In the genomic region with DNA sequence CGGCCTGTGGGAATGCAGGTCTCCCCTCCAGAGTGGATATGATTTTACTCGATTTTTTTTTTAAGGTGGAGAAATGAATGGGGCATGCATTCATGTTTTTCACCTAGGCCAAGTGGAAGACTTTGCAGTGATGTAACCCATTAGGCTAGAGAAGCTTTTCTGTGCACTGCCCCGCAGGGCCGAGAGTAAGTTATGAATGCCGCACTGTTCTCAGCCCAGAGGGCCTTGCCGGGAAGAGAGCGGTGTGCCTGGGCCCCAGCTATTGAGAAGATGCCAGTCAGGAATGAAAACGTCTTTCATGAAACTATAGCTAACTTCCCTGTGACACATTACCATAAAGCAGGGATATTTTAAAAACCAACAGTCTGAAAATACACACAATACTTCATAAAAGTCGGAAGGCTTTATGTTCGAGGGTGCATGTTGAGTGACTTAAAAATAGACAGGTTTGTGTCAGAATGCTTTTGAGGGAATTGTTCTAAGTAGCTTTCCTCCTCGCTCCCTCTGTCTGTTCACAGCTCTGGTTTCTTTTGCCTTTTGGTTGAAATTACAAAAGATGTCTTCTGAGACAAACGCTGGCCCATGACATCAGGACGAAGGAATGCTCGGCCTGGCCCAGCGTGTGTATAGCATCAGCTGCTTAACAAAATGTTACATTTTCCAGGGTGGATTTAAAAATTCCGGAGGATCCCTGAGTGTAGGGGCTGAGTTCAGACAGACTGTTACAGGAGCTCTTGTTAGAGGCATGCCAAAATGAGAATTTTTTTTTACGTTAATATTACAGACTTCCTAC, we compare ENCODE assay signal across 10 mouse cellular contexts. TPM values are rescaled to one million over a fixed set of nuclear protein-coding genes. Genes with fewer than 3 reads are reported as not detected.
A peak's percentile ranks its signal among the peaks of the same experiment; 100 is the strongest.
DNase-seq lines count a peak whose midpoint lies in the region; ATAC-seq and TF ChIP-seq lines count a peak whose summit lies in the region.
"Had no signal": no experiment of that assay in that cellular context is flagged by ENCODE, and none has a peak within 500 bp of the region (broad histone marks: within the 10 kb centered on the region; RNA-seq: fewer than 3 reads in every experiment).

No protein-coding gene starts in this region.

- H3K27ac ChIP-seq in heart, embryonic 11.5 days (ENCODE audit: low read depth, low read length): peak overlapping the region; percentile 68
- H3K27ac ChIP-seq in heart, adult 2 months: no peak overlapping the region
- H3K27ac ChIP-seq in hindbrain, embryonic 11.5 days (ENCODE audit: low read depth, low read length): peak overlapping the region; percentile 70
- H3K27ac ChIP-seq in midbrain, embryonic 16.5 days (ENCODE audit: low read length): peak overlapping the region; percentile 29
- H3K27ac ChIP-seq: macrophage had no signal

- intact Hi-C loops in heart, adult 2 months (cut with DNase I): no loop called here

- no peaks in the 10 kb centered on the region for H3K9me3 ChIP-seq in heart, embryonic 11.5 days (replicated peaks; ENCODE audit: control insufficient read depth, low read length)
- H3K9me3 ChIP-seq in hindbrain, embryonic 11.5 days (ENCODE audit: control insufficient read depth, low read length): no peaks in the 10 kb centered on the region
- H3K9me3 ChIP-seq in midbrain, embryonic 16.5 days (replicated peaks; ENCODE audit: control insufficient read depth, low read length, poor library complexity, severe bottlenecking): no peaks in the 10 kb centered on the region

- no peaks in the 10 kb centered on the region for H3K36me3 ChIP-seq in heart, embryonic 11.5 days (ENCODE audit: control insufficient read depth, insufficient read depth, low read length)
- H3K36me3 ChIP-seq in heart, adult 2 months (ENCODE audit: control insufficient read depth, insufficient read depth, low read length): no peaks in the 10 kb centered on the region
- no peaks in the 10 kb centered on the region for H3K36me3 ChIP-seq in hindbrain, embryonic 11.5 days (ENCODE audit: control insufficient read depth, insufficient read depth, low read length)
- no peaks in the 10 kb centered on the region for H3K36me3 ChIP-seq in midbrain, embryonic 16.5 days (ENCODE audit: control insufficient read depth, insufficient read depth, low read length)

- ATAC-seq in heart, embryonic 11.5 days (replicated peaks; ENCODE audit: insufficient number of reproducible peaks, low FRiP score, low TSS enrichment): no peak
- peak; percentile 87 for ATAC-seq in hindbrain, embryonic 11.5 days (ENCODE audit: low FRiP score)
- ATAC-seq in midbrain, embryonic 16.5 days: peak; percentile 86

- peaks cover 3% of the 10 kb centered on the region; the same call in 1 of the 2 replicates for H3K4me1 ChIP-seq in heart, embryonic 11.5 days (ENCODE audit: control insufficient read depth, insufficient read depth, low read length)
- no peaks in the 10 kb centered on the region; the same call in 1 of the 2 replicates for H3K4me1 ChIP-seq in heart, adult 2 months (ENCODE audit: control insufficient read depth, insufficient read depth, low read length)
- no peaks in the 10 kb centered on the region; the same call in 1 of the 2 replicates for H3K4me1 ChIP-seq in hindbrain, embryonic 11.5 days (replicated peaks; ENCODE audit: control insufficient read depth, insufficient read depth, low read length)
- peaks cover 3% of the 10 kb centered on the region; the same call in 1 of the 2 replicates for H3K4me1 ChIP-seq in midbrain, embryonic 16.5 days (ENCODE audit: control insufficient read depth, insufficient read depth, low read length)

- WGBS in heart, embryonic 11.5 days (ENCODE audit: insufficient replicate concordance): 54% methylated on average over 17 of the region's 17 CpGs
- 58% methylated on average over 17 of the region's 17 CpGs for WGBS in heart, adult 2 months
- 24% methylated on average over 17 of the region's 17 CpGs for WGBS in hindbrain, embryonic 11.5 days
- 15% methylated on average over 17 of the region's 17 CpGs for WGBS in midbrain, embryonic 16.5 days

- no peak for DNase-seq in heart, adult 2 months
- peak; percentile 76 for DNase-seq in embryo, embryonic 10.5 days (ENCODE audit: low spot score)
- DNase-seq in hindbrain, embryonic 11.5 days (ENCODE audit: low spot score): peak; percentile 73
- DNase-seq in thymus, postnatal 4 days: no peak
- DNase-seq in adrenal gland, postnatal 14 days: no peak
- no peak for DNase-seq in gastrocnemius, adult 18-20 months (ENCODE audit: low spot score)

- H3K4me3 ChIP-seq in heart, embryonic 11.5 days (ENCODE audit: low read depth, low read length): no peak overlapping the region
- H3K4me3 ChIP-seq in heart, adult 2 months: no peak overlapping the region
- no peak overlapping the region for H3K4me3 ChIP-seq in hindbrain, embryonic 11.5 days (ENCODE audit: low read depth, low read length)
- no peak overlapping the region for H3K4me3 ChIP-seq in midbrain, embryonic 16.5 days (ENCODE audit: low read depth, low read length)
- H3K4me3 ChIP-seq: erythroblast, embryonic 14.5 days had no signal

- no peak overlapping the region for H3K9ac ChIP-seq in heart, embryonic 11.5 days (ENCODE audit: low read depth, low read length)
- H3K9ac ChIP-seq in heart, adult 2 months (ENCODE audit: low read depth, low read length): no peak overlapping the region
- H3K9ac ChIP-seq in hindbrain, embryonic 11.5 days (ENCODE audit: low read depth, low read length): no peak overlapping the region
- no peak overlapping the region for H3K9ac ChIP-seq in midbrain, embryonic 16.5 days (ENCODE audit: low read depth, low read length)

- TF ChIP-seq CTCF in heart, adult 2 months (IDR thresholded peaks at IDR 0.05): no peak

- H3K4me2 ChIP-seq in heart, embryonic 11.5 days: no peak overlapping the region
- 0 out of 2 replicates have a peak overlapping the region, but pooled peaks have one; percentile 9 for H3K4me2 ChIP-seq in hindbrain, embryonic 11.5 days (replicated peaks; ENCODE audit: low read depth, low read length)
- no peak overlapping the region; the same call in 1 of the 2 replicates for H3K4me2 ChIP-seq in midbrain, embryonic 16.5 days (ENCODE audit: low read length)

- no peak for TF ChIP-seq POLR2A in heart, adult 2 months (IDR thresholded peaks at IDR 0.05; ENCODE audit: insufficient read depth, low read depth, low read length)

- TF ChIP-seq EP300 in heart, adult 2 months (IDR thresholded peaks at IDR 0.05; ENCODE audit: insufficient read depth, low read depth, low read length): no peak

- no peaks in the 10 kb centered on the region for H3K27me3 ChIP-seq in heart, embryonic 11.5 days (ENCODE audit: control insufficient read depth, insufficient read depth, low read length)
- peaks cover 1% of the 10 kb centered on the region; the same call in 1 of the 2 replicates for H3K27me3 ChIP-seq in heart, adult 2 months (ENCODE audit: control insufficient read depth, insufficient read depth, low read length)
- no peaks in the 10 kb centered on the region for H3K27me3 ChIP-seq in hindbrain, embryonic 11.5 days (ENCODE audit: control insufficient read depth, insufficient read depth, low read length)
- no peaks in the 10 kb centered on the region for H3K27me3 ChIP-seq in midbrain, embryonic 16.5 days (ENCODE audit: control insufficient read depth, insufficient read depth, low read depth, low read length)

- H3K79me2 ChIP-seq in heart, adult 2 months (replicated peaks; ENCODE audit: control insufficient read depth, insufficient read depth, low read length): no peaks in the 10 kb centered on the region

RNA-seq across cellular contexts. Expression of a gene that starts 44.2 kb away (rescaled TPM):
- polyA plus RNA-seq in heart, embryonic 11.5 days (2014; fragmentation: Nextera tagmentation; extraction: Ambion mirVana): 0.77 and 1.3 TPM in 2 replicates
- under 1 TPM; 0.10 to 0.64 TPM for total RNA-seq in heart, adult 2 months (2021)
- 0.02 and 0.18 TPM in 2 replicates for polyA plus RNA-seq in heart, adult 2 months (2012; rRNA removed)
- polyA plus RNA-seq in hindbrain, embryonic 11.5 days (2014; fragmentation: Nextera tagmentation; extraction: Ambion mirVana): 14.3 and 19.7 TPM in 2 replicates
- 25.1 and 27.9 TPM in 2 replicates for polyA plus RNA-seq in midbrain, embryonic 16.5 days (2015; fragmentation: Nextera tagmentation; extraction: Ambion mirVana)
- 1.6 and 4.4 TPM in 2 replicates for total RNA-seq in adrenal gland, postnatal 14 days (2021)
- under 1 TPM; 0.07 to 0.09 TPM for total RNA-seq in gastrocnemius, adult 18-20 months (2021)
- polyA plus RNA-seq: erythroblast, embryonic 14.5 days; macrophage had no signal

Comparison
In these comparisons a context has a peak if more than half of its experiments do, and no peak if none do; other contexts are left out.
1. DNase-seq: peak in embryo, embryonic 10.5 days (single experiment) and hindbrain, embryonic 11.5 days (single experiment); none in heart, adult 2 months (0 of 2), thymus, postnatal 4 days (single experiment), adrenal gland, postnatal 14 days (single experiment) and gastrocnemius, adult 18-20 months (single experiment).